Mouse (Mus musculus) embryonic facial prominence, embryonic 11.5 days (tissue): ENCODE results near the gene Fam198a. TPM values are rescaled to one million over a fixed set of nuclear protein-coding genes. Genes with fewer than 3 reads are reported as not detected.
"Not testable (repeated sequence)": the region's sequence is repeated elsewhere in the genome, so short reads cannot be mapped to it uniquely, and the experiment has no call there.

Experiments used
- ATAC-seq: fragments of 200-750 bp; cut with Nextera tagmentation; replicated peaks from 2 replicates; pipeline ENCODE4 v1.8.0; 2017; ENCODE audit warnings: low read depth; ENCODE audit not compliant: insufficient number of reproducible peaks, low FRiP score, low TSS enrichment
- DNase-seq: peaks from one replicate; pipeline ENCODE4 v3.0.0-alpha.2; 2015; ENCODE audit warnings: low spot score
- H3K27ac ChIP-seq: fragments of 300-500 bp; sonication (generic); replicated peaks from 2 replicates; pipeline ENCODE4 v1.5.1; 2014; ENCODE audit warnings: mild to moderate bottlenecking, low read depth, low read length, control low read depth
- H3K27me3 ChIP-seq: fragments of 300-500 bp; sonication (generic); 2 replicates; pipeline ENCODE4 v1.6.1; 2014; ENCODE audit warnings: mild to moderate bottlenecking, low read length, moderate library complexity, mixed read lengths; ENCODE audit not compliant: control insufficient read depth, insufficient read depth
- H3K36me3 ChIP-seq: fragments of 300-500 bp; sonication (generic); replicated peaks from 2 replicates; pipeline ENCODE4 v1.6.1; 2014; ENCODE audit warnings: low read depth, mild to moderate bottlenecking, low read length, moderate library complexity, mixed read lengths; ENCODE audit not compliant: control insufficient read depth, insufficient read depth
- H3K4me1 ChIP-seq: fragments of 300-500 bp; sonication (generic); 2 replicates; pipeline ENCODE4 v1.6.1; 2014; ENCODE audit warnings: low read length, mixed read lengths; ENCODE audit not compliant: control insufficient read depth, insufficient read depth
- H3K4me2 ChIP-seq: fragments of 300-500 bp; sonication (generic); 2 replicates; pipeline ENCODE4 v1.6.1; 2014; ENCODE audit warnings: low read depth, mild to moderate bottlenecking, control low read depth, low read length, moderate library complexity
- H3K4me3 ChIP-seq: fragments of 300-500 bp; sonication (generic); 2 replicates; pipeline ENCODE4 v1.5.1; 2014; ENCODE audit warnings: low read depth, low read length, control low read depth
- H3K9ac ChIP-seq: fragments of 300-500 bp; sonication (generic); replicated peaks from 2 replicates; pipeline ENCODE4 v1.6.1; 2014; ENCODE audit warnings: mild to moderate bottlenecking, control low read depth, low read length
- H3K9me3 ChIP-seq: fragments of 300-500 bp; sonication (generic); replicated peaks from 2 replicates; pipeline ENCODE4 v1.6.1; 2016; ENCODE audit warnings: mild to moderate bottlenecking, low read length, inconsistent platforms, mixed read lengths; ENCODE audit not compliant: control insufficient read depth
- WGBS: fragments of 180-500 bp; shearing (Covaris S2); extraction: QIAGEN DNeasy Blood & Tissue Kit; methylation state at CpG from one replicate; pipeline ENCODE4 v1.1.7; 2014; 5-methylcytosine and 5-hydroxymethylcytosine counted together
- polyA plus RNA-seq: library from polyadenylated mRNA; unstranded; fragments of >200 nt; fragmentation: Nextera tagmentation; extraction: Ambion mirVana; gene quantifications from 2 replicates; pipeline ENCODE4 v1.2.1, GENCODE M21; 2014

Fam198a gene
- polyA plus RNA-seq, 1 experiment from 2014 or later: 0.35 TPM

DNA sequence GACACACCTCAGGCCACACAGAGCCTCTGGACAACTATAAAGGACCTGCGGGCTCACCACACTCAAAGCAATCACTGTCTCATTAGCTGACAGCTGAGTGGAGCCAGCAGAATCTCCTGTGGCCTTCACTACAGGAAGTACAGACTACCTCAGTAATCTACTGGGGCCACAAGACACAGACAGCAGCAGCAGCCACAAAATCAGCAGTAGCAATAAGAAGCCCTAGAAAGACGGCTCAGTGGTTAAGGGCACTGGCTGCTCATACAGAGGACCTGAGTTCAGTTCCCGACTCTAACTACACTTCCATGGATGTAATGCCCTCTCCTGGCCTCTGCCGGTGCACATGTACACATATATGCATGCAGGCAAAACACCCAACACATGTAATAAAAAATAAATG lies 69.5 kb downstream of the Fam198a start:
- no peaks in the 10 kb centered on the region for H3K27me3 ChIP-seq
- no peak for ATAC-seq

DNA sequence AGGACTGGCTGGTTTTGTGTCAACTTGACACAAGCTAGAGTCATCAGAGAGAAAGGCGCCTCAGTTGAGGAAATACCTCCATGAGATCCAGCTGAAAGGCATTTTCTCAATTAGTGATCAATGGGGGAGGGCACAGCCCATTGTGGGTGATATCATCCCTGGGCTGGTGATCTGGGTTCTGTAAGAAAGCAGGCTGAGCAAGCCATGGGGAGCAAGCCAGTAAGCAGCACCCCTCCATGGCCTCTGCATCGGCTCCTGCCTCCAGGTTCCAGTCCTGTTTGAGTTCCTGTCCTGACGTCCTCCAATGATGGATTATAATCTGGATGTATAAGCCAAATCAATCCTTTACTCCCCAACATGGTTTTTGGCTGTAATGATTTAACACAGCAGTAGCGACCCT lies 70.4 kb downstream of the Fam198a start:
- WGBS: 81% methylated on average over 4 of the region's 4 CpGs
- not testable (repeated sequence) for ATAC-seq, DNase-seq

More for the DNA sequence above, 69.5 kb downstream of the Fam198a start:
- peaks cover 3% of the 10 kb centered on the region; the same call in 1 of the 2 replicates for H3K4me1 ChIP-seq
- H3K4me3 ChIP-seq: no peak overlapping the region
- H3K27ac ChIP-seq: no peak overlapping the region
- H3K36me3 ChIP-seq: no peaks in the 10 kb centered on the region
- WGBS: 84% methylated on average over 4 of the region's 4 CpGs
- H3K9ac ChIP-seq: no peak overlapping the region
- H3K4me2 ChIP-seq: no peak overlapping the region
- no peaks in the 10 kb centered on the region for H3K9me3 ChIP-seq
- no peak for DNase-seq

DNA sequence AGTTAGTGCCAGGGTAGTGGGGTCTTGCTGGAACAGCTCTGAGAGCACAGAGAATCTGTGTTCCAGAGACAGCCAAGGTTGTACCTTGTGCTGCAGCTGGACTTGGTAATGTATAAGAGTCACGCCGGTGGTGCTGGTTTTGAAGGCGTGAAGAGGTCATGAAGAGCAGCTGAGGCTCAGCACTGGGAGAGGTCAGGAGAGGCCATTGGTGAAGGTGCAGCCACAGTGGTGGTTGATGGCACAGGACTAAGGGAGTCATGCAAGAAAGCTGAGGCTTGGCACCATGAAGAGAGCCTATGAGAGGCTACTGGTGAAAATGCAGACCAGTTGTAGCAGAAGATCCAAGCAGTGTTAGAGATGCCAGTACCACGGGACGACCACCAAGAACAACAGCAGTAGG lies 70.8 kb downstream of the Fam198a start:
- ATAC-seq: no peak
- Histone ChIP-seq H3K9me3 (no peaks in the 10 kb centered on the region), H3K4me1 (peaks cover 3% of the 10 kb centered on the region; the same call in 1 of the 2 replicates), H3K4me3 (no peak overlapping the region), H3K9ac (no peak overlapping the region), H3K27ac (no peak overlapping the region), H3K4me2 (no peak overlapping the region), H3K36me3 (no peaks in the 10 kb centered on the region), H3K27me3 (no peaks in the 10 kb centered on the region)
- WGBS: 83% methylated on average over 5 of the region's 5 CpGs
- DNase-seq: no peak

More for the DNA sequence above, 70.4 kb downstream of the Fam198a start:
- not testable (repeated sequence) for H3K27me3 ChIP-seq, H3K9ac ChIP-seq, H3K36me3 ChIP-seq, H3K9me3 ChIP-seq, H3K4me3 ChIP-seq, H3K4me2 ChIP-seq, H3K27ac ChIP-seq, H3K4me1 ChIP-seq

DNA sequence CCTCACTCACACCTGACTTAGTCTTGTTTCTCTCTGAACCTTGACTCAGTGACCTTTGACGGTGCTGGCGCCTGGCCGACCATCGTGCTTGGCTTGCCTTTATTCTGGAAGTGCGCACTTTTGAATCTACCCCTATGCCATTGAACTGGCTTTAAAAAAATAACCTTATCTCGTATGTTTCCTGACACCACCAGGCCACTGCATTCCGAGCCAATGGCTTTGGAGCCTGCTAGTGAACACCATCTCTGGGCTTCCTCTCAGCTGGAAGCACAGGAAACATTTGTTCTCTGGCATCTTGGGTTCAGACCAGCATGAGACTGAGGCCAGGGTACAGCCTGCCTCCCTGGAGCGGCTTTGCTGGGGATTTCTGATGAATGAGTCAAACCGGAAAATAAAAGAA lies 72.0 kb downstream of the Fam198a start:
- Histone ChIP-seq H3K27ac (no peak overlapping the region), H3K4me2 (no peak overlapping the region), H3K9ac (no peak overlapping the region), H3K4me1 (peaks cover 3% of the 10 kb centered on the region; the same call in 1 of the 2 replicates), H3K4me3 (no peak overlapping the region), H3K9me3 (no peaks in the 10 kb centered on the region), H3K36me3 (no peaks in the 10 kb centered on the region), H3K27me3 (no peaks in the 10 kb centered on the region)
- 72% methylated on average over 9 of the region's 9 CpGs for WGBS
- no peak for ATAC-seq
- DNase-seq: no peak

DNA sequence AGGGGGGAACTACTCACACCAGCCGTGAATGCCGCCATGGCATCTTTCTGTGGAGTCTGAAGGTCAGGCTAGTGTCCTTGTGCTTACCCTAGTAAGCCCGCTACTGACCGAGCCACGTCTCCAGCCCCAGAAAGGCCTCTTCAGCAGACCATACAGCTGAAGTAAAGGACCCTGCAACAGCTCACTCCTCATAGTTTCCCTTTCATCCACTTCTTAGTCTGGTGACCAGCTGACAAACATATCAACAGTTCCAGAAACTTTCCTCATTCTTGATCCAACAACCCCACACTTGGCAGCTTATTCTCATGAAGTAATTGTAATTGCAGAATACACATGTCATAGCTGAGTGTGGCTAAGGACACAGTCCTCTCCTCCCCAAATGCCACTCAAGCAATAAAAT lies 73.1 kb downstream of the Fam198a start:
- Histone ChIP-seq H3K9me3 (no peaks in the 10 kb centered on the region), H3K36me3 (no peaks in the 10 kb centered on the region), H3K4me2 (no peak overlapping the region), H3K27me3 (no peaks in the 10 kb centered on the region), H3K4me3 (no peak overlapping the region), H3K27ac (no peak overlapping the region), H3K4me1 (peaks cover 3% of the 10 kb centered on the region; the same call in 1 of the 2 replicates), H3K9ac (no peak overlapping the region)
- no peak for ATAC-seq
- no peak for DNase-seq
- WGBS: 76% methylated on average over 5 of the region's 5 CpGs

DNA sequence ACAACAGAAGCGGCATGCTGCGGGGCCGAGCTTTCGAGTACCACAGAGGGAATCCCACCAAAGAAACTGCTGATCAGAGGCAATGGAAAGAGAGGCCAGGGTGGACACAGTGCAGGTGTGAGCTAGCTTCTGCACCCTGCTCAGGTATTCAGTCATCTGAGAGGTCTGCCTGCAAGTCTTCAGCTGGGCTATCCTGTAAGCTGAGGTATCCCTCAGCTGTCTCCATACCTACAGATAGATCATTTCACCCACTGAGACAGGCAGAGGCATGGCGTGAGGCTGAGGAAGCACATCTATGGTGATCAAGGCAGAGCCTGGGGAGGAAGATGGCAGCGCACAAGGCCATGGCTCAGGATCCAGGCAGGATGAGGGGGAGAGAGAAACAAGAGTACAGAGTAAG lies 73.6 kb downstream of the Fam198a start:
- H3K4me1 ChIP-seq: no peaks in the 10 kb centered on the region; the same call in 1 of the 2 replicates
- H3K9ac ChIP-seq: no peak overlapping the region
- H3K27me3 ChIP-seq: no peaks in the 10 kb centered on the region
- H3K4me2 ChIP-seq: no peak overlapping the region
- no peak for DNase-seq
- H3K27ac ChIP-seq: no peak overlapping the region
- no peaks in the 10 kb centered on the region for H3K9me3 ChIP-seq
- WGBS: 90% methylated on average over 6 of the region's 6 CpGs
- no peak overlapping the region for H3K4me3 ChIP-seq
- H3K36me3 ChIP-seq: no peaks in the 10 kb centered on the region
- no peak for ATAC-seq

DNA sequence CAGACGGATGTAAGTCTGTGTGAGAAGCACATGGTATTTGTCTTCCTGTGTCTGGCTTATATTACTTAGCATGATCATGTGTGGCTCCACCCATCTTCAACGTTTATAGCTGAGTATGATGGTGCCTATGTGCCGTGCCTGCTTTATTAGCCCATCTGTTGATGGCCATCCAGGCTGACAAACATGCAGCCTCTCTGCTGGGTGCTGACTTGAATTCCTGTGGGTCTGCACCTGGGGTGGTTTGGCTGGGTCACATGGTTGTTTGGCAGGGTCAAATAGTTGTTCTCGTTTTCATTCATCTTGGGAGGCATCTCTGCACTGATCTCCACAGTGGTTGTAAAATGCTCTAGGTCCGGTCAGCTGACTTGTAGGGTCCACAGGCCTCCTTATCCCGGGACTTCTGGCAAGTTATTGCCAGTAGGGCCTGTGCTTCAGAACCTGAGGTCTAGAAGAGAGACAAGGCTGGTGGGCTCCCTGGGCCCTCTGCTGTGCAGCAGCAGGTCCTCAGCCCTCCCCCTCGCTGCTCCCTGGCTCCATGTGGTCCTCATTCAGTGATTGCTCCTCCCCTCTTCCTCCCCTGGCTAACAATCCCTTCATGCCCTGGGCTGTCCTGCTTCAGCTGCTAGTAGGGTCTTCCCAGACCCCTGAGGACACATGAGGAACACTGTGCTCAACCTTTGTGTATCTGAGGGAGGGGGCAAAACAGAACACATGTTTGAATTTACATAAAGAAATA lies 75.2 kb downstream of the Fam198a start:
- no peak overlapping the region for H3K4me2 ChIP-seq
- H3K27me3 ChIP-seq: no peaks in the 10 kb centered on the region
- H3K9me3 ChIP-seq: no peaks in the 10 kb centered on the region
- 59% methylated on average over 7 of the region's 7 CpGs for WGBS
- DNase-seq (peak; percentile 39), ATAC-seq (peak; percentile 68)
- H3K4me3 ChIP-seq: no peak overlapping the region
- no peak overlapping the region for H3K27ac ChIP-seq
- no peaks in the 10 kb centered on the region for H3K36me3 ChIP-seq
- H3K9ac ChIP-seq: no peak overlapping the region
- H3K4me1 ChIP-seq: no peaks in the 10 kb centered on the region; the same call in 1 of the 2 replicates

DNA sequence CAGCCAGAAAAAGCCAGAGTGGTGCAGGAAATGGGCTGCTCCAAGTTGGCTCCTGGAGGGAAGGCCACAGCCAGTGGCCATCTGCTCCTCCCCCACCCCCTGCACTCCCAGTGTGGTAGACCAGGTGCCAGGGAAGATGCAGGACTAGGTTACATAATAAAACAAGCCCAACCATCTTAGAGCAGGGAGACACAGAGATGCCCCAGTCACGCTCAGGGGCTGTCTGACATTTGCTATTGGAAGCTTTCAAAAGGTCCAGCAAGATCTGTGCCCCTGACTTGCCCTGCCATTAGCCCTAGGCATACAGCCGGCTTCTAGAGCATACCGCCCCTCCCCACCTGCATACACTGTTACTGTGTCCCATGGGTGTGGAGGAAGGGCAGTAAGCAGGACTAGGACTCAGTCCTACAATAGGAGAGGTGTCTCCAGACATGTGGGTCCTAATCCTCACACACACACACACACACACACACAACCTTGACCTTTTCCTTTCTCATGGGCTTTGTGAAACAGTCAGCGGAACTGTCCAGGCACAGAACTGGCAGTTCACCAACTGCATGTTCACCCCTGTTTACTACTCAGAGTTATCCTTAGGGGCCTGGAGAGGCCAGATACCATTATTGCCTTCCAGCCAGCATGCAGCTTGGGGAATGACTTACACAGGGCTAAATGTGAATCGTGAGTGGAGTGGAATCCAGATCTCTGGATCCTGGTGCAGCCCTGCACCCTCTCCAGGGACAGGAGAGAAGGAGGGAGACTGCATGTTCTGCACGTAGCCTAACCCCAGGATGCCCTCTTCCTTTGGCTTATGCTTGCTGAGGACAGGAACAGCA lies 76.5 kb downstream of the Fam198a start:
- no peak overlapping the region for H3K9ac ChIP-seq
- no peaks in the 10 kb centered on the region for H3K27me3 ChIP-seq
- H3K4me3 ChIP-seq: no peak overlapping the region
- no peak overlapping the region for H3K4me2 ChIP-seq
- no peaks in the 10 kb centered on the region for H3K36me3 ChIP-seq
- no peak overlapping the region; the same call in 1 of the 2 replicates for H3K27ac ChIP-seq
- ATAC-seq (no peak), DNase-seq (no peak)
- WGBS: 63% methylated on average over 6 of the region's 6 CpGs
- no peaks in the 10 kb centered on the region for H3K9me3 ChIP-seq
- no peaks in the 10 kb centered on the region; the same call in 1 of the 2 replicates for H3K4me1 ChIP-seq
